Mouse (Mus musculus) CH12.LX (cell line): ENCODE results near the gene Slc25a21. TPM values are rescaled to one million over a fixed set of nuclear protein-coding genes. Genes with fewer than 3 reads are reported as not detected.

Experiments
- DNase-seq: peaks from one replicate; pipeline ENCODE4 v3.0.0-alpha.2; 2013; ENCODE audit errors: extremely low read depth
- H3K27ac ChIP-seq: 2 replicates; pipeline ENCODE4 v1.5.1; 2012; ENCODE audit warnings: low read depth, mild to moderate bottlenecking, control low read depth, moderate library complexity; ENCODE audit not compliant: insufficient read depth
- H3K27me3 ChIP-seq: replicated peaks from 2 replicates; pipeline ENCODE3; 2012; ENCODE audit warnings: inconsistent platforms
- H3K36me3 ChIP-seq, 2 experiments: replicated peaks in 1 of 2; 2 replicates each; pipeline versions ENCODE3 to v1.6.1; 2012; ENCODE audit warnings: inconsistent platforms in 1 of 2, low read length in 1 of 2, mild to moderate bottlenecking in 1 of 2, mixed read lengths in 1 of 2, moderate library complexity in 1 of 2; ENCODE audit not compliant: control insufficient read depth in 1 of 2, insufficient read depth in 1 of 2
- H3K4me1 ChIP-seq, 2 experiments: 2 replicates each; pipeline ENCODE4 v1.6.1; 2012; ENCODE audit warnings: inconsistent platforms in 1 of 2, moderate library complexity in 1 of 2; ENCODE audit not compliant: insufficient read depth in 2 of 2, control insufficient read depth in 1 of 2
- H3K4me2 ChIP-seq: 2 replicates; pipeline ENCODE4 v1.6.1; 2012; ENCODE audit warnings: low read depth, mild to moderate bottlenecking, control low read depth; ENCODE audit not compliant: poor library complexity, insufficient read depth, severe bottlenecking
- H3K4me3 ChIP-seq, 3 experiments: fragments of 150-350 bp in 1 of 3; sonication (generic) in 1 of 3; replicated peaks in 1 of 3; 2 replicates each; pipeline versions ENCODE3 to v1.5.1; 2011 to 2012; ENCODE audit warnings: low read depth in 2 of 3, low read length in 2 of 3, mild to moderate bottlenecking in 2 of 3, moderate library complexity in 2 of 3, control low read depth in 1 of 3, improper control_type of control experiment in 1 of 3, inconsistent platforms in 1 of 3, mixed read lengths in 1 of 3; ENCODE audit not compliant: poor library complexity in 1 of 3
- H3K79me2 ChIP-seq: replicated peaks from 2 replicates; pipeline ENCODE4 v1.6.1; 2012; ENCODE audit warnings: mild to moderate bottlenecking, moderate library complexity; ENCODE audit not compliant: control insufficient read depth, poor library complexity, insufficient read depth, severe bottlenecking; ENCODE audit errors: extremely low read depth
- H3K9ac ChIP-seq: 2 replicates; pipeline ENCODE4 v1.6.1; 2012; ENCODE audit warnings: low read depth, mild to moderate bottlenecking, control low read depth, moderate library complexity; ENCODE audit not compliant: insufficient read depth
- H3K9me3 ChIP-seq: replicated peaks from 2 replicates; pipeline ENCODE3; 2012; ENCODE audit warnings: low read length, inconsistent platforms, mixed read lengths
- BHLHE40 ChIP-seq: IDR thresholded peaks from 2 replicates; pipeline ENCODE4 v1.6.1; 2011; ENCODE audit warnings: mild to moderate bottlenecking, low read depth, low read length, improper control_type of control experiment
- CHD1 ChIP-seq: IDR thresholded peaks from 2 replicates; pipeline ENCODE4 v1.6.1; 2012; ENCODE audit warnings: low read depth, low read length, improper control_type of control experiment, inconsistent platforms
- CHD2 ChIP-seq: IDR thresholded peaks from 2 replicates; pipeline ENCODE4 v1.6.1; 2011; ENCODE audit warnings: low read length, improper control_type of control experiment
- CTCF ChIP-seq, 2 experiments: IDR thresholded peaks in 1 of 2; conservative IDR thresholded peaks in 1 of 2; 2 replicates each; pipeline ENCODE4 v1.5.1; 2011 to 2012; ENCODE audit warnings: low read depth in 2 of 2, low read length in 2 of 2, improper control_type of control experiment in 1 of 2, inconsistent platforms in 1 of 2, mild to moderate bottlenecking in 1 of 2, moderate library complexity in 1 of 2
- ELF1 ChIP-seq: IDR thresholded peaks from 2 replicates; pipeline ENCODE4 v1.6.1; 2014; ENCODE audit warnings: low read depth, mild to moderate bottlenecking, inconsistent platforms, low read length, improper control_type of control experiment
- EP300 ChIP-seq: IDR thresholded peaks from 2 replicates; pipeline ENCODE4 v1.6.1; 2011; ENCODE audit warnings: low read length, improper control_type of control experiment
- ETS1 ChIP-seq: conservative IDR thresholded peaks from 2 replicates; pipeline ENCODE4 v1.6.1; 2012; ENCODE audit warnings: low read depth, mild to moderate bottlenecking, inconsistent platforms, low read length, improper control_type of control experiment, moderate library complexity
- GABPA ChIP-seq: IDR thresholded peaks from 2 replicates; pipeline ENCODE4 v1.6.1; 2012; ENCODE audit warnings: low read depth, low read length, improper control_type of control experiment, inconsistent platforms; ENCODE audit not compliant: insufficient replicate concordance
- IRF4 ChIP-seq: IDR thresholded peaks from 2 replicates; pipeline ENCODE4 v1.6.1; 2014; ENCODE audit warnings: low read depth, mild to moderate bottlenecking, inconsistent platforms, low read length, improper control_type of control experiment
- JUN ChIP-seq: IDR thresholded peaks from 2 replicates; pipeline ENCODE4 v1.6.1; 2011; ENCODE audit warnings: low read depth, mild to moderate bottlenecking, low read length, improper control_type of control experiment, moderate library complexity; ENCODE audit not compliant: insufficient read depth
- JUND ChIP-seq: conservative IDR thresholded peaks from 2 replicates; pipeline ENCODE4 v1.6.1; 2011; ENCODE audit warnings: low read depth, low read length, improper control_type of control experiment
- KAT2A ChIP-seq: IDR thresholded peaks from 2 replicates; pipeline ENCODE4 v1.6.1; 2012; ENCODE audit warnings: low read length, improper control_type of control experiment, inconsistent platforms; ENCODE audit not compliant: insufficient replicate concordance
- MAFK ChIP-seq: IDR thresholded peaks from 2 replicates; pipeline ENCODE4 v1.6.1; 2011; ENCODE audit warnings: low read length, improper control_type of control experiment; ENCODE audit not compliant: insufficient replicate concordance
- MEF2A ChIP-seq: IDR thresholded peaks from 2 replicates; pipeline ENCODE4 v1.6.1; 2014; ENCODE audit warnings: low read depth, mild to moderate bottlenecking, inconsistent platforms, low read length, improper control_type of control experiment, borderline replicate concordance
- MXI1 ChIP-seq: IDR thresholded peaks from 2 replicates; pipeline ENCODE4 v1.6.1; 2011; ENCODE audit warnings: mild to moderate bottlenecking, low read depth, low read length, improper control_type of control experiment
- NELFE ChIP-seq: IDR thresholded peaks from 2 replicates; pipeline ENCODE4 v1.6.1; 2011; ENCODE audit warnings: low read depth, low read length, improper control_type of control experiment
- NRF1 ChIP-seq: IDR thresholded peaks from 2 replicates; pipeline ENCODE4 v1.6.1; 2014; ENCODE audit warnings: low read depth, mild to moderate bottlenecking, inconsistent platforms, low read length, improper control_type of control experiment, moderate library complexity
- RAD21 ChIP-seq: IDR thresholded peaks from 2 replicates; pipeline ENCODE4 v1.6.1; 2011; ENCODE audit warnings: low read depth, mild to moderate bottlenecking, low read length, improper control_type of control experiment, moderate library complexity
- TBP ChIP-seq: conservative IDR thresholded peaks from 2 replicates; pipeline ENCODE4 v1.6.1; 2011; ENCODE audit warnings: low read depth, low read length, improper control_type of control experiment
- TCF12 ChIP-seq: IDR thresholded peaks from 2 replicates; pipeline ENCODE4 v1.6.1; 2014; ENCODE audit warnings: low read depth, mild to moderate bottlenecking, inconsistent platforms, low read length, improper control_type of control experiment
- UBTF ChIP-seq: IDR thresholded peaks from 2 replicates; pipeline ENCODE4 v1.6.1; 2012; ENCODE audit warnings: low read depth, mild to moderate bottlenecking, inconsistent platforms, low read length, improper control_type of control experiment, moderate library complexity
- ZKSCAN1 ChIP-seq: IDR thresholded peaks from 2 replicates; pipeline ENCODE4 v1.6.1; 2012; ENCODE audit warnings: low read depth, inconsistent platforms, low read length, improper control_type of control experiment, borderline replicate concordance
- ZMIZ1 ChIP-seq: IDR thresholded peaks from 2 replicates; pipeline ENCODE4 v1.6.1; 2012; ENCODE audit warnings: low read depth, mild to moderate bottlenecking, inconsistent platforms, low read length, improper control_type of control experiment
- dilution Hi-C: fragments of 300-500 bp; cut with MboI; formaldehyde crosslinking; loops from 2 replicates; pipeline ENCODE4 v1.14.3; 2020; ENCODE audit warnings: low sequenced_read_pairs; ENCODE audit not compliant: extremely low pct_unique_long_range_greater_than_20kb, extremely low pct_ligation_motif_present
- in situ Hi-C: fragments of 300-500 bp; cut with MboI; formaldehyde crosslinking; loops from 3 replicates; pipeline ENCODE4 v1.14.3; 2019; ENCODE audit warnings: low sequenced_read_pairs, low pct_ligation_motif_present, low pct_unique_long_range_greater_than_20kb, mixed read lengths
- polyA plus RNA-seq: library from polyadenylated mRNA; unstranded; fragments of >175 nt; gene quantifications from 2 replicates; pipeline ENCODE4 v1.2.1, GENCODE M21; 2012; ENCODE audit warnings: low read depth; ENCODE audit not compliant: insufficient read length
- total RNA-seq, 2 experiments: library from RNA; depleted of rRNA; stranded (reverse); fragments of 300-350 nt in 1 of 2; fragments of >200 nt in 1 of 2; gene quantifications; 2 replicates each; pipeline ENCODE4 v1.2.3; 2012 to 2014

The Slc25a21 gene
- total and polyA plus RNA-seq, 3 experiments, result not detected

GRCm38 (mm10) chr12:56807483-56807882 is 389.8 kb downstream of the Slc25a21 start:
- in situ Hi-C loops (no loop called here), dilution Hi-C loops (no loop called here)
- H3K79me2 ChIP-seq, result no peaks in the 10 kb centered on the region
- no peaks in the 10 kb centered on the region for H3K9me3 ChIP-seq
- no peak overlapping the region for H3K4me3 ChIP-seq
- DNase-seq, result no peak
- H3K4me1 ChIP-seq, result no peaks in the 10 kb centered on the region
- no peaks in the 10 kb centered on the region for H3K36me3 ChIP-seq
- H3K4me2 ChIP-seq, result no peak overlapping the region
- H3K27ac ChIP-seq, result no peak overlapping the region
- no peaks in the 10 kb centered on the region for H3K27me3 ChIP-seq
- no peak for TF ChIP-seq JUN
- TF ChIP-seq KAT2A, result no peak
- no peak for TF ChIP-seq ELF1
- TF ChIP-seq RAD21, result no peak
- TF ChIP-seq IRF4, result no peak
- TF ChIP-seq ETS1, result no peak
- TF ChIP-seq TCF12, result no peak
- no peak for TF ChIP-seq MEF2A
- TF ChIP-seq MXI1, result no peak
- no peak for TF ChIP-seq CHD1
- TF ChIP-seq ZKSCAN1, result no peak
- TF ChIP-seq TBP, result no peak
- no peak for TF ChIP-seq GABPA
- TF ChIP-seq NRF1, result no peak
- no peak overlapping the region for H3K9ac ChIP-seq

GRCm38 (mm10) chr12:56807078-56807477 is 390.2 kb downstream of the Slc25a21 start:
- Histone ChIP-seq H3K36me3 (no peaks in the 10 kb centered on the region), H3K4me3 (no peak overlapping the region), H3K27me3 (no peaks in the 10 kb centered on the region), H3K4me2 (no peak overlapping the region), H3K4me1 (no peaks in the 10 kb centered on the region), H3K9me3 (no peaks in the 10 kb centered on the region), H3K79me2 (no peaks in the 10 kb centered on the region), H3K27ac (no peak overlapping the region), H3K9ac (no peak overlapping the region)
- TF ChIP-seq TCF12, result no peak
- no peak for TF ChIP-seq RAD21
- TF ChIP-seq ZMIZ1, result no peak
- no peak for TF ChIP-seq BHLHE40
- TF ChIP-seq ZKSCAN1, result no peak
- no peak for TF ChIP-seq MAFK
- TF ChIP-seq CHD2, result no peak
- no peak for TF ChIP-seq MEF2A
- no peak for TF ChIP-seq KAT2A
- no peak for TF ChIP-seq MXI1
- TF ChIP-seq EP300, result no peak
- TF ChIP-seq CTCF (conservative IDR thresholded peaks at IDR 0.05 in 1 of 2, IDR thresholded peaks at IDR 0.05 in 1 of 2; ENCODE audit: low read depth in 2 of 2, low read length in 2 of 2), result no peak
- no peak for TF ChIP-seq JUND
- TF ChIP-seq NELFE, result no peak
- TF ChIP-seq JUN, result no peak
- TF ChIP-seq UBTF, result no peak
- TF ChIP-seq GABPA, result no peak
- DNase-seq, result no peak
- dilution Hi-C loops (no loop called here), in situ Hi-C loops (no loop called here)
